In genomic region chr19:6262222-6262621, GRCm38 (mm10) we compare ENCODE assay signal across 8 mouse cellular contexts. TPM values are rescaled to one million over a fixed set of nuclear protein-coding genes. Genes with fewer than 3 reads are reported as not detected.
DNase-seq lines count a peak whose midpoint lies in the region; ATAC-seq lines count a peak whose summit lies in the region.

No protein-coding gene starts in this region.

- H3K27me3 ChIP-seq in kidney, embryonic 16.5 days (ENCODE audit: insufficient read depth, low read length): no peaks in the 10 kb centered on the region

- intact Hi-C loops in heart, postnatal 10 days (cut with DNase I): loop anchor here (1.0 kb wide), 1 partner anchor 69 kb away; no protein-coding TSS in a partner anchor
- intact Hi-C loops in left cerebral cortex, postnatal 4 days (cut with DNase I): no loop called here

- peak; percentile 82 for DNase-seq in kidney, adult 18-20 months
- DNase-seq in MN1 (ENCODE audit: low spot score): peak; percentile 72
- peak; percentile 89 to 90 for DNase-seq in cerebellum, postnatal 25 days
- DNase-seq in heart, postnatal 10 days: peak; percentile 65 to 86
- peak; percentile 83 for DNase-seq in left cerebral cortex, postnatal 4 days
- DNase-seq in natural killer cell, adult 2 months (ENCODE audit: low spot score in 2 of 2): peak; percentile 69 to 79
- peak; percentile 77 for DNase-seq in thymus, postnatal 25 days

- 68% methylated on average over 7 of the region's 7 CpGs for WGBS in kidney, embryonic 16.5 days

- H3K9me3 ChIP-seq in kidney, embryonic 16.5 days (ENCODE audit: low read length): peaks cover 6% of the 10 kb centered on the region; the same call in 1 of the 2 replicates

- no peak overlapping the region for H3K4me2 ChIP-seq in kidney, embryonic 16.5 days (replicated peaks; ENCODE audit: low read depth, low read length)

- H3K4me1 ChIP-seq in kidney, embryonic 16.5 days (ENCODE audit: insufficient read depth, low read length): peaks cover 7% of the 10 kb centered on the region; the same call in 1 of the 2 replicates

- no peak overlapping the region for H3K9ac ChIP-seq in kidney, embryonic 16.5 days (replicated peaks; ENCODE audit: low read length)

- peaks cover 42% of the 10 kb centered on the region for H3K36me3 ChIP-seq in kidney, embryonic 16.5 days (ENCODE audit: insufficient read depth, low read length)

- ATAC-seq in kidney, embryonic 16.5 days (ENCODE audit: low FRiP score, low TSS enrichment): no peak

- no peak overlapping the region for H3K27ac ChIP-seq in kidney, embryonic 16.5 days (ENCODE audit: low read length)

- no peak overlapping the region for H3K4me3 ChIP-seq in kidney, embryonic 16.5 days (ENCODE audit: low read length)

RNA-seq across cellular contexts. Expression of gene Ehd1, which starts 14.3 kb away (rescaled TPM):
- 84.2 and 89.5 TPM in 2 replicates for polyA plus RNA-seq in kidney, embryonic 16.5 days (2015; fragmentation: Nextera tagmentation; extraction: Ambion mirVana)
- total RNA-seq in heart, postnatal 10 days (2021): 100 to 1,000 TPM; 129 to 181 TPM
- total RNA-seq in left cerebral cortex, postnatal 4 days (2021): 10 to 100 TPM; 87.1 to 87.7 TPM

RNA-seq across cellular contexts. Expression of gene Atg2a, which starts 20.8 kb away (rescaled TPM):
- 12.1 and 13.1 TPM in 2 replicates for polyA plus RNA-seq in kidney, embryonic 16.5 days (2015; fragmentation: Nextera tagmentation; extraction: Ambion mirVana)
- 10 to 100 TPM; 17.7 to 19.0 TPM for total RNA-seq in heart, postnatal 10 days (2021)
- total RNA-seq in left cerebral cortex, postnatal 4 days (2021): 10 to 100 TPM; 29.3 to 29.7 TPM

RNA-seq across cellular contexts. Expression of gene Ppp2r5b, which starts 26.6 kb away (rescaled TPM):
- 27.5 and 31.0 TPM in 2 replicates for polyA plus RNA-seq in kidney, embryonic 16.5 days (2015; fragmentation: Nextera tagmentation; extraction: Ambion mirVana)
- total RNA-seq in heart, postnatal 10 days (2021): 10 to 100 TPM; 30.7 to 31.7 TPM
- 100 to 1,000 TPM; 189 to 193 TPM for total RNA-seq in left cerebral cortex, postnatal 4 days (2021)

RNA-seq across cellular contexts. Expression of gene Gpha2, which starts 36.0 kb away (rescaled TPM):
- 0.73 and 1.4 TPM in 2 replicates for polyA plus RNA-seq in kidney, embryonic 16.5 days (2015; fragmentation: Nextera tagmentation; extraction: Ambion mirVana)
- not detected for total RNA-seq in heart, postnatal 10 days (2021)
- total RNA-seq in left cerebral cortex, postnatal 4 days (2021): not detected

RNA-seq across cellular contexts. Expression of gene Cdc42bpg, which starts 44.0 kb away (rescaled TPM):
- polyA plus RNA-seq in kidney, embryonic 16.5 days (2015; fragmentation: Nextera tagmentation; extraction: Ambion mirVana): 0.80 and 1.5 TPM in 2 replicates
- 1 to 10 TPM; 9.6 to 9.9 TPM for total RNA-seq in heart, postnatal 10 days (2021)
- 1 to 10 TPM; 5.0 to 5.7 TPM for total RNA-seq in left cerebral cortex, postnatal 4 days (2021)

Comparison
In these comparisons a context has a peak if more than half of its experiments do, and no peak if none do; other contexts are left out.
1. RNA of gene Ppp2r5b, which starts 26.6 kb away (total RNA-seq): 189 to 193 TPM in left cerebral cortex, postnatal 4 days; 30.7 to 31.7 TPM in heart, postnatal 10 days; every median in the first group is over 4 times any median in the second.
2. Peak in every context shown above with its lines, with median percentiles within 50 percentile points of each other: DNase-seq.